Mouse (Mus musculus): ENCODE measurements at regions not wholly inside any gene's neighbourhood (a gene's known extent, or its start where the extent isn't known, plus 50 kb on each side); places are given as distances from the start of the nearest gene placed in this dataset.

GRCm38 (mm10) chr9:52298329-52298728 is 130.0 kb upstream of the Zc3h12c start:
- no peak for DNase-seq (ENCODE audit: low spot score)

GRCm38 (mm10) chr9:52294699-52295098 is 126.3 kb upstream of the Zc3h12c start:
- no peak for DNase-seq (ENCODE audit: low spot score)

- no peak for DNase-seq (ENCODE audit: low spot score)
Observed at GRCm38 (mm10) chr9:52289069-52289468, 120.7 kb upstream of the Zc3h12c start.

GRCm38 (mm10) chr9:52287761-52288275 is 119.4 kb upstream of the Zc3h12c start:
- no peak for DNase-seq (ENCODE audit: low spot score)

GRCm38 (mm10) chr9:52287246-52287651 is 118.9 kb upstream of the Zc3h12c start:
- DNase-seq (ENCODE audit: low spot score), result peak; percentile 51

GRCm38 (mm10) chr9:52286104-52286503 is 117.7 kb upstream of the Zc3h12c start:
- DNase-seq (ENCODE audit: low spot score), result no peak

- no peak for DNase-seq (ENCODE audit: low spot score)
Observed at GRCm38 (mm10) chr9:52283558-52283957, 115.2 kb upstream of the Zc3h12c start.

- DNase-seq (ENCODE audit: low spot score), result no peak
Observed at GRCm38 (mm10) chr9:52280995-52281394, 112.6 kb upstream of the Zc3h12c start.

GRCm38 (mm10) chr9:52280556-52280955 is 112.2 kb upstream of the Zc3h12c start:
- no peak for DNase-seq (ENCODE audit: low spot score)

- DNase-seq (ENCODE audit: low spot score), result no peak
Observed at GRCm38 (mm10) chr9:52278701-52279023, 110.3 kb upstream of the Zc3h12c start.

- no peak for DNase-seq (ENCODE audit: low spot score)
Observed at GRCm38 (mm10) chr9:52277954-52278700, 109.8 kb upstream of the Zc3h12c start.

GRCm38 (mm10) chr9:52273994-52274393 is 105.6 kb upstream of the Zc3h12c start:
- no peak for DNase-seq (ENCODE audit: low spot score)

- DNase-seq (ENCODE audit: low spot score), result no peak
Observed at GRCm38 (mm10) chr9:52272668-52273067, 104.3 kb upstream of the Zc3h12c start.

GRCm38 (mm10) chr9:52271345-52272116 is 103.2 kb upstream of the Zc3h12c start:
- DNase-seq (ENCODE audit: low spot score), result no peak

- DNase-seq (ENCODE audit: low spot score), result no peak
Observed at GRCm38 (mm10) chr9:52261538-52261937, 93.2 kb upstream of the Zc3h12c start.

- DNase-seq (ENCODE audit: low spot score), result no peak
Observed at GRCm38 (mm10) chr9:52259459-52259858, 91.1 kb upstream of the Zc3h12c start.

GRCm38 (mm10) chr9:52255692-52256091 is 87.3 kb upstream of the Zc3h12c start:
- no peak for DNase-seq (ENCODE audit: low spot score)

- no peak for DNase-seq (ENCODE audit: low spot score)
Observed at GRCm38 (mm10) chr9:52254475-52254874, 86.1 kb upstream of the Zc3h12c start.

GRCm38 (mm10) chr9:52251455-52251854 is 83.1 kb upstream of the Zc3h12c start:
- DNase-seq (ENCODE audit: low spot score), result no peak

- DNase-seq (ENCODE audit: low spot score), result no peak
Observed at GRCm38 (mm10) chr9:52246712-52247111, 78.3 kb upstream of the Zc3h12c start.

GRCm38 (mm10) chr9:52244081-52244480 is 75.7 kb upstream of the Zc3h12c start:
- DNase-seq (ENCODE audit: low spot score), result no peak

- DNase-seq (ENCODE audit: low spot score), result no peak
Observed at GRCm38 (mm10) chr9:52243032-52243431, 74.7 kb upstream of the Zc3h12c start.

- no peak for DNase-seq (ENCODE audit: low spot score)
Observed at GRCm38 (mm10) chr9:52241577-52241976, 73.2 kb upstream of the Zc3h12c start.
